Mouse (Mus musculus) embryo, embryonic 9.5 days (tissue): ENCODE results near the gene Trcg1.
A peak's percentile ranks its signal among the peaks of the same experiment; 100 is the strongest.

ENCODE experiments used
- DNase-seq: peaks from one replicate; pipeline ENCODE4 v3.0.0-alpha.2; 2017; ENCODE audit errors: extremely low spot score

The Trcg1 gene

GRCm38 (mm10) chr9:57296277-57296676 lies 59.9 kb downstream of the Trcg1 start:
- DNase-seq, result peak; percentile 16

GRCm38 (mm10) chr9:57297938-57298337 lies 61.6 kb downstream of the Trcg1 start:
- no peak for DNase-seq
